Mouse (Mus musculus) central nervous system, embryonic 18 days (tissue): ENCODE data around the gene Dgka. TPM values are rescaled to one million over a fixed set of nuclear protein-coding genes. Genes with fewer than 3 reads are reported as not detected.

Source experiments
- polyA plus RNA-seq: library from polyadenylated mRNA; depleted of rRNA; stranded (reverse); fragments of >200 nt; gene quantifications from 2 replicates; pipeline ENCODE4 v1.2.3, GENCODE M21; 2012; rRNA removed

The Dgka gene
- 12.3 and 12.4 TPM in 2 replicates for polyA plus RNA-seq

DNA sequence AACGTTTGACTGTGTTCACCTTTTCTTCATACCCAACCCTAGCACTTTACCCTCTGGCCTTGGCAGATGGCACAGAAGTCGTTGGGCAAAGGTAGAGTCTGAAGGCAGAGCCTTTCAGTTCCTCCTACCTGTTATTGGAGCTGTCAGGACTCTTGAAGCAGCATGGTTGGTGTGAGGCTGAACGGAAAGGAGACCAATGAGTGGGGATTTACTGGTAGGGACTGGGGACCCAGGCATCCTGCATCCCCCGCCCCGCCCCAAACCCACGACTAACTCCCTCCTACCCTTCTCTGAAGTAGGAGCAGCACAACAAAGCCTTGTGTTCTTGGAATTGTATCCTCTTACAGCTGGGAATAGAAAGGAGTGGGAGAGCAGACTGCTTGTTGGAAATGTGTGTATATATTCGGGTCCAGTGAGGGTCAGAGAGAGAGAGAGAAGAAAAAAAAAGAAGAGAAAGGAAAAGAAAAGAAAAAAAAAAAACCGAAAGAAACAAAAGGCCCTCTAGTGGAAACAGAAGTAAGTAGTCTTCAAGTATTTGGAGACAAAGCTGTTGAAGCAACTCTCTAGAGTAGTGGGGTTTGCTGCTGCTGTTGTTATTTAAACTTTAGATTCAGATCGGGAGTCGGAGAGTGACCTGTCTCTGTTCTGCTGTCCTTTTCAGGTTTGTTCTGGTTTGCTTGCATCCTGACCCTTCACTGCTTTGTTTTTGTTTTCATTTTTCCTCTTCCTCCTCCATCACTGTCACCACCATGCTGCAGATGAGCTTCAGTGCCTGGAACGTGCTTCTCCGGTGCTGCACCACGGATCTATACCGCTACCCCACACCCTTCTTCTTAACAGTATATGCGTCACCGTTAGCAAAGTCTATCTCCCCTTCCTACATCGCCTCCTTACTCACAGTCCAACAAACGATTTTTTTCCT lies at the start of gene Dgka:
Gene Dgka (minus strand): TSS at position 176 of the 922 bp plus-strand sequence.

DNA sequence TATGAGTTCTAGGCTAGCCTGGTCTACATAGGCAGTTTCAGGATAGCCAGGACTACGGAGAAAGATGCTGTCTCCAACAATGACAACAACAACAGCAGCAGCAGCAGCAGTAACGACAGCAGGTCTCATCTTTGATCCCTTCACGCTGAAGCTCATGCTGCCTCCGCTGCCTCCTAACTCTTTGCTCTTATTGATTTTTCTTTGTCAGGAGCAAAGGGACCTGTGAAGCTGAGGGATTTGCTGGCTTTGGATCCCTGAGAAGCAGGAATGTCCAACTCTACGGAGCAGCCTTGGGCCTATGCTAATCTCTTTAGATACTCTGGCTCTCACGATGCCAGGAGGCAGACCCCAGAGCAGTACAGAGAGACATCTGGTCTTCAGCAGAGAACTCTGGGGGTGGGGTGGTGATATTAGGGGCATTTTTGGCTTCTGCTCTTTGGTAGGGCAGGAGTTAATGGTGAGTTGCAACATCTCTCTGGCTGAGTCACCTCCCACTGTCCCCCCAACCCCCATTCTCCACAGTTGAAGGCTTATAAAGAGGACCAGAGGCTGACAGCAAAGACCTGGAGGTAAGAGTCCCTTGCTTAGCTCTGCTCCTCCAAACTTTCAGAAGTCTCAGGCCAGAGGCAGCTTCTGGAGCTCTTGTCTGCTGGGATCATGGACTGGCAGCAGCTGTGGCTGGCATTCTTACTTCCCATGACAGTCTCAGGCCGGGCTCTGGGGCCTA lies 45.9 kb upstream of the Dgka start, which contains the start of gene Mmp19:
Gene Mmp19 (plus strand): TSS at position 513 of the 727 bp plus-strand sequence.

DNA sequence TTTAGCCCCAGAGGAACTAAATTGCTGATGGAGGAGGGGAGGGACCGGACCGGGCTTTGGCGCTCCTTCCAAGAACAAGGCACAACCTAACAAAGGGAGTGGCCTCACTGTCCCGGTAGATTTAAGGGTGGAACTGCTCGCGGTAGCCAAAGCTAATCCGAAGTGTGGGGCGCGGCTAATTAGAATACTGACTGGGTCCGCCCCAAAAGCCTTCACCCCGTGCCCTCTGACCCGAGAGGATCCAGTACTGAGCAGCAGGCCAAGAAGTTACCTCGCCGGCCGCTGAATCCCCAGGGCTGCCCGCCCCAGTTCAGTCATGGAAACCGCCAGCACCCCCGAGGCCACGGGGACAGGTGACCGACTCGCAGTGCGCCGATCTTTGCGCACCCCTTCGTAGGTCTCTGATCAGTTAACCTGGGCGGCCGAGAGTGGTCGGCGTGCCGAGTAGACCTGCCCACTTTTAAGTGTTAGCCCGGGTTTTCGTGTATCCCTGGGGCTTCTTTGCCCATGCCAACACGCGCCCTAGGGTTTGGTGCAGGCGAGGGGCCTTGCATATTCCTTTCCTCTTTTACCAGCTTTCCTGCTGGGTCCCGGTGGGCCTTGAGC lies 3.1 kb upstream of the Dgka start, which contains the start of gene Pym1:
Gene Pym1 (plus strand): TSS at position 244 of the 606 bp plus-strand sequence.

GRCm38 (mm10) chr10:128704491-128705316 lies 40.0 kb downstream of the Dgka start, which contains the start of gene Cdk2:
TSS of gene Cdk2 (minus strand) at chr10:128705031.

GRCm38 (mm10) chr10:128703895-128704294 lies 40.8 kb downstream of the Dgka start, which contains the start of gene Pmel:
TSS of gene Pmel (plus strand) at chr10:128704195.

DNA sequence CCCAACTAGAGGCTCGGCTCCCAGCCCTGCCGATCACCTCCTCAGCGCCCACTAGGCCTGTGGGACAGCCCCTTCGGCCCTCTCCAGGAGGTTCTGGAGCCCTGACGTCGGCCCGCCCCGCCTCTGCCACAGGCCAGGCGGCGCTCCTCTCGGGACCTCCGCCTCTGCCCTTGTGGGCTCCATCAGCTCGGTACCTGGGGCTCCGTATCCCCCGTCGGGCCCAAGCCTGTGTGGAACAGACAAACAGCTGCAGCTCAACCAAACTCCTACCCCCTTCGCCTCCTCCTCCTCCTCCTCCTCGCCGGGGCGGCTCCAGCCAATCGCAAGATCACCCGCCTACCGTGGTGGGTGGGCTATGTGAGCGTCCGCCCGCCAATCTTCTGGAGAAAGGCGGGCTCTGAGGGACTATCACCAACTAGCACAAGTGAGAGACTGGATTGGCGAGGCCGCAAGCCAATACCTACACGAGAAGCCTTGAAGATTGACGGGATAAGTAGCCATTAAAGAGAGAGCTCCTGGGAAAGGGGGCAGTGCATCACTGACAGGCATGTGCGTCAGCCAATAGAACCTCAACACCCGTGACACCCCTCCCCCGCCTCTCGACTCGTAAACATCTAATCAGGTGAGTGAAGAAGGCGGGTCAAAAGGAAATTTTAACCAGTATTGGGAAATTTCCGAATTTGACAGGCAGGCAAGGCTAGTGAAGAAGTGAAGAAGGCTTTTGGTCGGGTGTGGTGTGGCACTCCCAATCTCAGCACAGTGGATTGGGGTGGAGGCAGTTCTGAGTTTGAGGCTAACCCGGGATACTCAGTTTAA lies 48.5 kb downstream of the Dgka start, which contains the start of gene Rab5b:
Gene Rab5b (minus strand): TSS at position 273 of the 816 bp plus-strand sequence.

DNA sequence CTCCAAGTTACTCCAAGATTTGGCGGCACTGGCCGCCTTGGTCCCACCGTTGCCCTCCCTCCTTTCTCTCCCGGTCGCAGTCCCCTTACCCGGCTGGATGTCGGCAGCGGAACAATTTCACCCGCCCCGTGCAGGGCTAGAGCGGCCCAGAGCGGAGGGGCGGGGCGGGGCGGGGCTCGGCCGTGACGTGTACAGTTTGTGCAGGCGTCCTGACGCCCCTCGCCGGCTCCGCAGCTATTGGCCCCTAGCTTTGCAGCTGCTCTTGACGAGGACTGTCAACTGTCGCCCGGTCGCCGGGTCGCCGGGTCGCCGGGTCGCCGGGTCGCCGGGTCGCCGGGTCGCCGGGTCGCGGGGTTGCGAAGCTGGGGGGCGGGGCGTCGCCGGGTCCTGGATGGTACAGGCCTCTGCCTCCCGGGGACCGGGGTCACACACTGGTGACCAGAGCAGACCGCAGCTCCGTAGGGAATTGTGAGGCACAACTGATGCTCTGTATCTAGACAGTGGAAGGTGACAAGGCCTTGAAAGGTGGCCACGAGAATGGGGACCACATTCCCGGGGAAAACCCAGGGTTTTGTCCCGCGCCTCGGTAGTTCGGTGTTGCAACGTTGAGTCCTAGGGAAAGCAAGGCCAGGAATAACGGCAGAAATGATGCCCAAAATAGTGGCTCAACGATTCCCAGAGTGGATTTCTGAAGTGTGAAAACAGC lies 70.7 kb downstream of the Dgka start, which contains the start of gene Suox:
Gene Suox (minus strand): TSS at position 311 of the 706 bp plus-strand sequence.

Other genes with a start within 250 kb of the Dgka start
- 50.3 and 54.8 TPM in 2 replicates for gene Myl6b, start 246.2 kb downstream of the Dgka start, polyA plus RNA-seq
- gene Esyt1, start 219.0 kb downstream of the Dgka start, polyA plus RNA-seq: 12.2 and 13.9 TPM in 2 replicates
- 16.5 and 17.2 TPM in 2 replicates for gene Zc3h10, start 197.1 kb downstream of the Dgka start, polyA plus RNA-seq
- gene Rpl41, start 195.6 kb downstream of the Dgka start, polyA plus RNA-seq: 2,248 and 2,668 TPM in 2 replicates
- gene Pa2g4, start 178.9 kb downstream of the Dgka start, polyA plus RNA-seq: 131 and 136 TPM in 2 replicates
- 1.5 and 1.7 TPM in 2 replicates for gene Erbb3, start 155.2 kb downstream of the Dgka start, polyA plus RNA-seq
- gene Rps26, start 118.1 kb downstream of the Dgka start, polyA plus RNA-seq: 964 and 983 TPM in 2 replicates
- gene Ikzf4, start 98.9 kb downstream of the Dgka start, polyA plus RNA-seq: 18.4 and 21.2 TPM in 2 replicates
- 11.0 and 11.9 TPM in 2 replicates for gene Suox, start 70.8 kb downstream of the Dgka start, polyA plus RNA-seq
- 116 and 119 TPM in 2 replicates for gene Rab5b, start 48.6 kb downstream of the Dgka start, polyA plus RNA-seq
- gene Pmel, start 40.7 kb downstream of the Dgka start, polyA plus RNA-seq: 0.27 and 0.47 TPM in 2 replicates
- 15.9 and 18.7 TPM in 2 replicates for gene Cdk2, start 39.8 kb downstream of the Dgka start, polyA plus RNA-seq
- gene Pym1, start 3.0 kb upstream of the Dgka start, polyA plus RNA-seq: 61.2 and 63.3 TPM in 2 replicates
- 0.57 and 2.0 TPM in 2 replicates for gene Mmp19, start 46.1 kb upstream of the Dgka start, polyA plus RNA-seq
- 21.0 and 21.6 TPM in 2 replicates for gene Dnajc14, start 59.2 kb upstream of the Dgka start, polyA plus RNA-seq
- 19.9 TPM in 2 replicates for gene Tmem198b, start 59.5 kb upstream of the Dgka start, polyA plus RNA-seq
- gene Sarnp, start 72.5 kb upstream of the Dgka start, polyA plus RNA-seq: 93.1 and 94.4 TPM in 2 replicates
- 15.6 and 17.2 TPM in 2 replicates for gene Ormdl2, start 76.8 kb upstream of the Dgka start, polyA plus RNA-seq
- gene Gdf11, start 146.9 kb upstream of the Dgka start, polyA plus RNA-seq: 8.7 and 8.9 TPM in 2 replicates
- gene Cd63, start 156.1 kb upstream of the Dgka start, polyA plus RNA-seq: 65.0 and 99.6 TPM in 2 replicates
- 11.4 and 19.1 TPM in 2 replicates for gene Rdh5, start 178.0 kb upstream of the Dgka start, polyA plus RNA-seq
- 280 and 314 TPM in 2 replicates for gene Bloc1s1, start 179.2 kb upstream of the Dgka start, polyA plus RNA-seq
- gene Itga7, start 189.0 kb upstream of the Dgka start, polyA plus RNA-seq: 11.6 and 16.9 TPM in 2 replicates
- not detected in 2 replicates for gene Mettl7b, start 216.1 kb upstream of the Dgka start, polyA plus RNA-seq
- gene Olfr9, start 244.6 kb upstream of the Dgka start, polyA plus RNA-seq: not detected in 2 replicates